Mouse (Mus musculus) embryonic fibroblast, embryonic 13.5 days (primary cell): ENCODE measurements at regions not wholly inside any gene's neighbourhood (a gene's known extent, or its start where the extent isn't known, plus 50 kb on each side); places are given as distances from the start of the nearest gene placed in this dataset.
A peak's percentile ranks its signal among the peaks of the same experiment; 100 is the strongest.

Source experiments
- H3K27ac ChIP-seq: 2 replicates; pipeline ENCODE4 v1.5.1; 2012; ENCODE audit warnings: low read length, control low read depth, inconsistent platforms; ENCODE audit not compliant: insufficient read depth
- H3K4me1 ChIP-seq: 2 replicates; pipeline ENCODE4 v1.6.1; 2011; ENCODE audit warnings: low read length; ENCODE audit not compliant: control insufficient read depth, insufficient read depth
- H3K4me3 ChIP-seq: 2 replicates; pipeline ENCODE4 v1.5.1; 2011; ENCODE audit warnings: mild to moderate bottlenecking, control low read depth, low read length; ENCODE audit not compliant: insufficient read depth
- CTCF ChIP-seq: IDR thresholded peaks from 2 replicates; pipeline ENCODE4 v1.5.1; 2011; ENCODE audit warnings: mild to moderate bottlenecking, control low read depth, low read length, moderate library complexity, borderline replicate concordance; ENCODE audit not compliant: insufficient read depth
- POLR2A ChIP-seq: IDR thresholded peaks from 2 replicates; pipeline ENCODE4 v1.6.1; 2011; ENCODE audit warnings: low read depth, mild to moderate bottlenecking, control low read depth, low read length, moderate library complexity

GRCm38 (mm10) chr1:73418196-73418595, 402.5 kb upstream of the Tnp1 start:
- no peaks in the 10 kb centered on the region for H3K4me1 ChIP-seq
- no peak overlapping the region for H3K27ac ChIP-seq
- TF ChIP-seq CTCF (no peak), POLR2A (no peak)
- no peak overlapping the region for H3K4me3 ChIP-seq

- no peaks in the 10 kb centered on the region for H3K4me1 ChIP-seq
- H3K4me3 ChIP-seq, result no peak overlapping the region
- no peak for TF ChIP-seq POLR2A
- no peak for TF ChIP-seq CTCF
- H3K27ac ChIP-seq, result no peak overlapping the region
Observed at GRCm38 (mm10) chr1:73411452-73411851, 395.7 kb upstream of the Tnp1 start.

DNA sequence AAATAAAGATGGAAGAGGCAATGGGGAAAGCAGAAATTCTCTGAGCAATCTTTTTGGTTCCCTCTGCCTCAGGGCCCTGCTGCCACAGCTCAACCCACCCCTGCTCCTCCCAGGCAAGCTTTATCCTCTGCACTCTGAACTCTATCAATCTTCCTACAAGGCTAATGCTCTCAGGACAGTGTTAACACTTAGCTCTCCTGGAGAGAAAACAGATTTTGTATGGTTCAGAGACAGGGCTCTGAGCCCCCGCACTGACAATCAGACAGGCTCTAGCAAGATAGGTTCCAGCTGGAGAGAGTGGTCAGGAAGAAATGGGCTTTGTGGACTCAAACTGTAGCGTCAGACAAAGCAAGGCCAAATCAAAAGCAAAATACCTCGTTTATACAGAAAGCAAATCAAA, 383.5 kb upstream of the Tnp1 start:
- H3K27ac ChIP-seq, result no peak overlapping the region
- TF ChIP-seq POLR2A (no peak), CTCF (no peak)
- no peaks in the 10 kb centered on the region for H3K4me1 ChIP-seq
- no peak overlapping the region for H3K4me3 ChIP-seq

GRCm38 (mm10) chr1:73395034-73395433, 379.3 kb upstream of the Tnp1 start:
- H3K27ac ChIP-seq, result peak overlapping the region; percentile 40; the same call in 1 of the 2 replicates
- no peak for TF ChIP-seq POLR2A
- TF ChIP-seq CTCF, result no peak
- no peaks in the 10 kb centered on the region; the same call in 1 of the 2 replicates for H3K4me1 ChIP-seq

DNA sequence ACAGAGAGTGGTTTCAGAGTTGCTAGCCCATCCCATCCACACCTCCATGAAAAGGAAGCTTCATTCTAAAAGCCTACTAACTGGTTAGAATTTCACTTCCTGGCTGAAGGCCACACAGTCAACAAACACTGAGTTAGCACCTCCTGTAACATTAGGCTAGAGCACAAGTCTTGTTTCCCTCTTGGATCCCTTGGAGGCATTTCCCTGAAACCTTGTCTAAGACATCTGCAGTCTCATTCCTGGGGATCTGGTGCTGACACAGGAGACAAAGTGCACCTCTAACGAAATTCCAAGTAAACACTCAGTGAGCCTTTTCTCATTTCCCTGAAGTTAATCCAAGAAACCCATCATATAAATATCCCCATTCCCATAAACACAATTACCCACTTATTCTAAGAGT, 378.8 kb upstream of the Tnp1 start:
- Histone ChIP-seq H3K4me1 (no peaks in the 10 kb centered on the region; the same call in 1 of the 2 replicates), H3K4me3 (no peak overlapping the region), H3K27ac (peak overlapping the region; percentile 47; the same call in 1 of the 2 replicates)
- TF ChIP-seq POLR2A (no peak), CTCF (no peak)

More at GRCm38 (mm10) chr1:73395034-73395433, 379.3 kb upstream of the Tnp1 start:
- no peak overlapping the region for H3K4me3 ChIP-seq

- TF ChIP-seq POLR2A, result no peak
- no peak for TF ChIP-seq CTCF
- H3K27ac ChIP-seq, result no peak overlapping the region
- H3K4me1 ChIP-seq, result no peaks in the 10 kb centered on the region; the same call in 1 of the 2 replicates
- H3K4me3 ChIP-seq, result no peak overlapping the region
Observed at GRCm38 (mm10) chr1:73392077-73392476, 376.4 kb upstream of the Tnp1 start.

DNA sequence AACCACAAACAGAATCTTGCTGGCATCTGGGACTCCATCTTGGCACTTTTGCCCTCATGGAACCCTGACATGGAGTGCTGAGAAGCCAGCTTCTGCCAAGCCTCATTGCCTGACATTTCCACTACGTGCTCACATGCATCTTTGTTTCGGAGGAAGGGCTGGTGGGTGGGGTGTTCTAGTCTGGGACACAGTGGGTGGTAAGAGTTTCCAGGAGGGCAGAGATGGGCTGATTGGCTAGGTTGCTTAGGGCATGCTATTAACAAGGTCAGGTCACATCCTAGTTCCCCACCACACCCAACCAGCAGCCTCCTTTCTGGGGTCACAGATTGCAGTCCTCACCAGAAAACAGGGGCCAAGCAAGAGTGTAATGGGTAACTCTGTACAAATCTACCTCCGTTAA, 374.3 kb upstream of the Tnp1 start:
- Histone ChIP-seq H3K4me3 (no peak overlapping the region), H3K4me1 (no peaks in the 10 kb centered on the region; the same call in 1 of the 2 replicates), H3K27ac (no peak overlapping the region)
- TF ChIP-seq CTCF, result no peak
- no peak for TF ChIP-seq POLR2A

DNA sequence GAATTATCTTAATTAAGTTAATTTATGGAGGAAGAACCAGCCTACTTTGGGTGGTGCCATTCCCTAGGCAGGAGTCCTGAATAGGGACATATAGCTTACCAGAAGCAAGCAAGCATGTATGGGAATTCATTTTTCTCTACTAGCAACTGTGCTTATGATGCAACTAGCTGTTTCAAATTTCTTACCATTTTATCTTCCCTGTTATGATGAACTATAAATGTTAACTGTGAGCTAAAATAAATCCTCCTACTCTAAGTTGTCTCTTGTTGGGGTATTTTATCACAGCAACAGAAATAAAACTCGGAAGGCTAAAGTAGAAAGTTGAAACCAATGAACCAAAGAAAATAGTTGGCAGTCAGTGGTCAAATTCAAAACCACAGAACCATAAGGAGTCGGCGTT, 373.5 kb upstream of the Tnp1 start:
- H3K4me1 ChIP-seq, result no peaks in the 10 kb centered on the region; the same call in 1 of the 2 replicates
- H3K27ac ChIP-seq, result no peak overlapping the region
- TF ChIP-seq CTCF, result no peak
- no peak for TF ChIP-seq POLR2A
- H3K4me3 ChIP-seq, result no peak overlapping the region

GRCm38 (mm10) chr1:73381578-73381977, 365.9 kb upstream of the Tnp1 start:
- Histone ChIP-seq H3K4me1 (no peaks in the 10 kb centered on the region), H3K4me3 (no peak overlapping the region), H3K27ac (no peak overlapping the region)
- TF ChIP-seq POLR2A (no peak), CTCF (no peak)

DNA sequence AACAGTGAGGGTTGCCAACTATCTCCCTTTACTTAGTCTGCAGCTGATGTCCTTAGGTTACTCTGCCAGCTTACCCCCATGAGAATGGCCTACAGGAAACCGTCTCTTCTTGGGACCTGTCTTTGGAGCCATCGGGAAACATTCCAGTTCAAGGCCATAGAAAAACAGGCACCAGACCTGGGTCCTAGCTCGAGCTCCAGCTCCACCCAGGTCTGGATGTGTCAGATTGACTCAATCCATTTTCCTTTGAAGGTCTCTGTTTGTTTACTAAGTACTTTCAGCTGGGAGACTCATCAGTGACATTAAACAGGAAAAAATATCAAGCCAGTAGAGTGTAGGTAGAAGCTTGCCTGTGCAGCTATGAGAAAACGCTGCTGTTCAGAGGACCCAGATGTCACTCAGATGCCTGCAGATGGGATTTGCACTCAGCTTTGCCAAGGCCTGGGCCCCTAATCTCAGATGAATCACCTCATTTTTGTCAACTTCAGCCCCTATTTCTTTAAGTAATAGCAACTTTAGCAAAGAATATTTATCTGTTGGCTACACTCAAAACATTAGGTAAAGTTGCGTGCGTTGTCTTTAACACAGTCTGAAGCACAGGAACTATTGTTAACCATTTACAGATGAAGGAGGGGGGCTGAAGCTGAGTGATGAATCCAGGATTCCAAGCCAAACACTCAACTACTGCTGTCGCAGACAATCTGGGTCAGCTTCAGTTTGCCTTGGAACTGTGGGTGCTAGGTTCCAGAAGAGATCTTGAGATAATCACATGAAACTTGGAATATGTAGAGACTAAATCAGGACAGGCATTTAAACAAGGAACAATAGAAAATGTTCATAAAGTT, 359.0 kb upstream of the Tnp1 start:
- Histone ChIP-seq H3K4me3 (no peak overlapping the region), H3K4me1 (no peaks in the 10 kb centered on the region), H3K27ac (no peak overlapping the region)
- no peak for TF ChIP-seq CTCF
- TF ChIP-seq POLR2A, result no peak
